Mouse (Mus musculus): ENCODE measurements around the gene Sde2.
"Not testable (repeated sequence)": the region's sequence is repeated elsewhere in the genome, so short reads cannot be mapped to it uniquely, and the experiment has no call there.

Sde2 gene

GRCm38 (mm10) chr1:180830588-180831346 lies 20.2 kb upstream of the Sde2 start:
- no peak for DNase-seq (ENCODE audit: low read depth, low spot score)

GRCm38 (mm10) chr1:180835273-180836015 lies 15.5 kb upstream of the Sde2 start:
- DNase-seq (ENCODE audit: low read depth, low spot score), result no peak

- DNase-seq (ENCODE audit: low read depth, low spot score), result not testable (repeated sequence)
Observed at GRCm38 (mm10) chr1:180836467-180836866, 14.5 kb upstream of the Sde2 start.

- DNase-seq (ENCODE audit: low read depth, low spot score), result no peak
Observed at GRCm38 (mm10) chr1:180837186-180837585, 13.7 kb upstream of the Sde2 start.

- DNase-seq (ENCODE audit: low read depth, low spot score), result no peak
Observed at GRCm38 (mm10) chr1:180838014-180838413, 12.9 kb upstream of the Sde2 start.

DNA sequence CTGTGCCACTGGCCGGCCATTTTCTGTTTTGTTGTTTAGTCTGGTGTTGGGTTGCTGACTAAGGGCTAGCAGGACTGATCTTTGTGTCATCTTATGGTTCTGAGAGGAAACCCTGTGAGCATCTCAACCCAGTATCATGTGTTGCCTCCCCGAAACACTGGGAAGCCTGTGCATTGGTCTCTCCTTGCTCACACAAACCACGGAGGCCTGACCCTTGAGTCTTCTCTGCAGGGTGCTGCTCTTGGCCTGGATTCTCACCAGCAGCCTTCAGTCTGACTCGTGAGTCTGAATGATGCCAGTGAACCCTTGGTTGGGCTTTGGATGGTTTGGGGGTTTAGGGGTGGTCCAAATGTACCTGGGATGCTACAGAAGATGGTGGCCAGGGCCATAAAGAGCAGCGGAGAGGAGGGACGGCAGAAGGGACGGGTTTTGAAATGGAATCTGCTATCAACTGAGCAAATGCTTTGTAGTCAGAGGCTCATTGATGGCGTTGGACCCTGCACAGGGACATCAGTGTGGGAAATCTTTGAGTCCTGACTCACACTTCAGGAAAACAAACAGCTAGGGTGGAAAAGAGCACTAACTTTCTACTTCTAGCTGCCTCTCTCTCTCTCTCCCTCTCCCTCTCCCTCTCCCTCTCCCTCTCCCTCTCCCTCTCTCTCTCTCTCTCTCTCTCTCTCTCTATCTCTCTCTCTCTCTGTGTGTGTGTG lies 11.6 kb upstream of the Sde2 start:
- DNase-seq (ENCODE audit: low read depth, low spot score), result no peak

DNA sequence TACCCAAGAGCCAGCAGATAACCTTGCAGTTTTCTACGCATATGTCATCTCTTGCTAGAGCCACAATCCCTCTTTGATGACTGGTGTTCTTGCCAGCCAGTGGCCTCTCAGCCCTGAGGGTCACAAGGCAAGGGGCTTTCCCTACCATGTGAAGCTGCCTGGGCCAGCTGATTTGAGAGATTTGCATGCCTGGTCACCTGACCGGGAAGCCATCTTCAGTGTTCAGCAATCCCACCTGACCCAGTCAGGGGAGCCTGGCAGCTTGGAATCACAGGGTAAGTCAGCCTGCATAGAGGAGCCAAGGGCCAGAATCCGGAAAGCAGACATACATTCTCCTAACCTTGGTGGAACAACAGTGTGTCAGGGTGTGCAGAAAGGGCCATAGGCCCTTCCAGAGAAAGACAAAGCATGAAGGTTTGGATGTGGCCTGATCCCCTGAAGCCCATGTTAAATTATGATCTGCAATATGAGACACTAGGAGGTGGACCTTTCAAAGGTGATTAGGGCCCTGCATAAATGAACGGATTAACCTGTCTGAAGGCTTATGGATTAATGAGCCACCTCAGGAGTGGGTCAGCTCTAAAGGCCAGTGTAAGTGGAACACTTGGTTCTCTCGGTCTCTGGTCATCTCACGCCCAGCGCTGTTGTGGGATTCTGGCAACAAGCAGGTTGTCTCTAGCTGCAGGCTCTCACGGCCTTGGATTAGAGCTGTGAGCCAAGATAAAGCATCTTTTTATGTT lies 9.2 kb upstream of the Sde2 start:
- DNase-seq (ENCODE audit: low read depth, low spot score), result no peak

- DNase-seq (ENCODE audit: low read depth, low spot score), result peak; percentile 78
Observed at GRCm38 (mm10) chr1:180848114-180848510, 2.8 kb upstream of the Sde2 start.

DNA sequence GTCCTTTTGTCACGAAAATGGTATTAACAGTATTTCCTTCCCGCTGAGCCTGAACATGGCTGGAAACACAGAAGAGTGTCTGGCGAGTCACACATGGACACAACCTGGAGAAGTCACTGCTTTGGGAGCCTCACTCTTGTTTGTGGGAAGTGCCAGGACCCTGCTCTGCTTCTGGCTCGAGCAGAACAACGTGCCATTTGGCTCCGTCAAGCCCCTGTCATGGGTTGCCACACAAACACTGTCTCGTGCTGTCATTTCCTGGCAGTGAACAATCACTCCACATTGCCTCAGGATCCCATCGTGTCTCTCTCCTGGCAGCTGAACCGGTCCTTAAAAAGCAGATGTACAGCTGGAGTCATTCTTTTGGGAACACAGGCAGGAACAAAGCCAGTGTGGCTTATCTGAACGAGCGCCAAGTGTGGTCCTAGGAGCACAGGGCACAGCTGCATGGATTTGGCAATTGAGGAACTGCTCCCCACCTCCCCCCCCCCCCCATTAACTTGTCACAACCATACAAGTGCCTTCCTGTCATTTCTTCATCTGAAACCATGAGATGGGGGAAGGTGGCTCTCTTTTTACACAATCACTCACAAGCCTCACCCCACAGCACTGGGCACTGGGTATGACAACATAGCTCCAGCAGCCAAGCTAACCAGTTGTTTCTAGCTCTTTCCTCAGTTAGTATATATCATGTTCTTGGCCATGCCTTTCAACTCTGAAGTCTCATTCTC lies 2.3 kb upstream of the Sde2 start:
- peak; percentile 49 for DNase-seq (ENCODE audit: low read depth, low spot score)

DNA sequence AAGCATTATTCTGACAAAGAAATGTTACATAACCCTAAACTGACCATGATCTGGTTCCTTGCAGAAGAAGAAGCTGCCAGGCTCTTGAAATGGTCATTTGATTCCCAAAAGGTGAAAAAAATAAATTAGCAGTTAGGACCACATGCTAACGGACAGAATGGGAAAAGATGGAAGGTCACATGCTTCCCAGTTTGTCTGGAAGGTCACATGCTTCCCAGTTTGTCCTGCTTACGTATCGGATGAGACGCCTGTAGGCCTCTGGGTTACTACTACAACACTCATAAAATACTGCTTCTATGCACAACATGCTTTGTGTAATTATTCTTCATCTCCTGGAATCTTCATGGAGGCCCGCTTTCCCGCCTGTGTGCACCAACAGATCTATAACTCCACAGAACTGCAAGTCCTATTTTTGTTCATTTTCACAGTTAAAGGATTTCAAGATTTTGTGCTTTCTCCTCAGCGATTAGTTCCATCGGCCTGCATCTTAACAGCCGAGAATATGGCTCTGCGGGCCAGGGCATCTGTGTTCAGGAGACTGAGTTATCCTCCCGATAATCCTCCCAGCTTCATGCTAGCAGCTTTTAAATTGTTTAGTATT lies 1.1 kb upstream of the Sde2 start:
- no peak for DNase-seq (ENCODE audit: low read depth, low spot score)

DNA sequence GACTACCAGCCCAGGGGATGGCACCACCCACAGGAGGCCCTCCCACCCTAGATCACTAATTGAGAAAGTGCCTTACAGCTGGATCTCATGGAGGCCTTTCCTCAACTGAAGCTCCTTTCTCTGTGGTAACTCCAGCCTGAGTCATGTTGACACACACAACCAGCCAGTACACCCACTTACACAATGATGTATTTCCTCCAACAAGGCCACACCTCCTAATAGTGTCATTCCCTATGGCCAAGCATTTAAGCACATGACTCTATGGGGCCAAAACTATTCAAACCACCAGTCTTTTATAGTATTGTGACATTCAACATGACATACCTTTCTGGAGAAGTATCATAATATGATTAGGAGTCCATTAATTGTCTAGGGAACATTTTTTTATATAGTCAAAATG lies 7.8 kb downstream of the Sde2 start:
- no peak for DNase-seq (ENCODE audit: low read depth, low spot score)

- no peak for DNase-seq (ENCODE audit: low read depth, low spot score)
Observed at GRCm38 (mm10) chr1:180860030-180860429, 9.1 kb downstream of the Sde2 start.

- no peak for DNase-seq (ENCODE audit: low read depth, low spot score)
Observed at GRCm38 (mm10) chr1:180863606-180864005, 12.7 kb downstream of the Sde2 start.

GRCm38 (mm10) chr1:180866001-180866400 lies 15.1 kb downstream of the Sde2 start:
- no peak for DNase-seq (ENCODE audit: low read depth, low spot score)

- no peak for DNase-seq (ENCODE audit: low read depth, low spot score)
Observed at GRCm38 (mm10) chr1:180870122-180870650, 19.3 kb downstream of the Sde2 start.

DNA sequence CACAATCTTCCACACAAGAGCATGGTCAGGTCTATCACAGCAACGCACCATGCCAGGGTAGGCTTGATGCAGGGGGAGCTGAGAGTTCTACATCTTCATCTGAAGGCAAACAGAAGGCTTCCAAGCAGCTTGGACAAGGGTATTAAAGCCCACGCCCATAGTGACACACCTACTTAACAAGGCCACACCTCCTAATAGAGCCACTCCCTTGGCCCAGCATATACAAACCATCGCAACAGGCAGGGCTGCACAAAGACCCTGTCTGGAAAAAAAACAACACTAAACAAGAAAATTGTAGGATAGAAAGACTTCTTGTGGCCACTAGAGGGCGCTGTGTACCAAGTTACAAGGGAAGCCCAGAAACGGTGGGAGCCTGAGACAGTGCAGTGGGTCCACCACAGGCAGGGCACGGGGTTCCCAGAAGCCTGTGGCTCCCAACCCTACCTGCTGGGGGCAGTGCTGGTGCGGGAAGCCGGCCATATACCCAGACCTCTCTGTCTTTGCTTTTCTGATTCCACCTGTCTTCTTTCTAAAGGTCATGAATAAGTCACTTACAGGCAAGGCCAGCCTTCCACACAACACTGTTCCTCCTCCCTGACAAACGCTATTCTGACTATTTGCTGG lies 23.0 kb downstream of the Sde2 start:
- no peak for DNase-seq (ENCODE audit: low read depth, low spot score)

- no peak for DNase-seq (ENCODE audit: low read depth, low spot score)
Observed at GRCm38 (mm10) chr1:180874615-180875014, 23.7 kb downstream of the Sde2 start.

DNA sequence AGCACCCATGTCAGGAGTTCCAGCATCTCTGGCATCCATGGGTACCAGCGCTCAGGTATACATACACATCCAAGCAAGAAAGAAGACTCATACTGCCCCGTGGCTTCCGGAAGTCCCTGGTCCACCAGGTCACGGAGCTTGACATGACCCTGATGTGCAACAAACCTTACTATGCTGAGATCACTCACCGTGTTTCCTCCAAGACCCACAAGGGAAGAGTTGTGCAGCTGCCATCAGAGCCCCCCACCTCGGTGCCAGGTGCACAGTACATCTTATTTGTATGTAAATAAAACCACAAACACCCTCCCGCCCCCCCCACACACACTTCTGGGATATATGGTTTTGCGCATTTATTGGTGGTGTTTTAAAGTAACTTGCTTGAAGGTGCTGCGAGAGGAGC lies 24.2 kb downstream of the Sde2 start:
- DNase-seq (ENCODE audit: low read depth, low spot score), result no peak

DNA sequence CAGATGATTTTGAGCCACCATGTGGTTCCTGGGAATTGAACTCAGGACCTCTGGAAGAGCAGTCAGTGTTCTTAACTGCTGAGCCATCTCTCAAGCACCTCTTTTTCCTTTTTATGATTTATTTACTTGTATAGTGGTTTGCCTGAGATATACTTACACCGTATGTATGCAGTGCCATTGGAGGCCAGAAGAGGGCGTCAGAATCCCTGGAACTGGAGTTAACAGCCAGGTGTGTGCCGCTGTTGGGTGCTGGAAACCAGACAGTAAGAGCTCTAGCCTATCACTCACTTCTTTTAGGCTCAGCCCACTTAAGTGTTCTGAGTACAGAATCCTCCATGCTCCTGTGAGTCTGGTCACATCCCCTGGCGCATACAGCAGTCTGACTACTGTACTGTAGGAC lies 26.5 kb downstream of the Sde2 start:
- no peak for DNase-seq (ENCODE audit: low read depth, low spot score)

DNA sequence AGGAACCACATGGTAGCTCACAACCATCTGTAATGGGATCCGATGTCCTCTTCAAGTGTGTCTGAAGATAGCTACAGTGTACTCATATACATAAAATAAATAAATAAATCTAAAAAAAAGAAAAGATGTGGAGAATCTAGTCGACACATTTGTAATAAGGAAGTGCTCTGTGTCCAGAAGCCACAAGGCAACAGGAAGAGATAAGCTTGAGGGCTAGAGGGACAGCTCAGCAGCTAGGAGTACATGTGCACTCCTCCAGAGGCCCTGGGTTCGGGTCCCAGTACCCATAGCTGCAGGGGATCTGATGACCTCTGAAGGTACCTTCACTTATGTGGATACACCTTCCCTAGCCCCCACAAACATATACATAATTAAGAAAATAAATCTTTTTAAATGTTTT lies 30.8 kb downstream of the Sde2 start:
- DNase-seq (ENCODE audit: low read depth, low spot score), result no peak
